16 mouse cellular contexts compared by ENCODE assay signal in genomic region chr3:32415370-32416309, GRCm38 (mm10). TPM values are rescaled to one million over a fixed set of nuclear protein-coding genes. Genes with fewer than 3 reads are reported as not detected.
DNase-seq lines count a peak whose midpoint lies in the region; ATAC-seq and TF ChIP-seq lines count a peak whose summit lies in the region.
"Had no signal": no experiment of that assay in that cellular context is flagged by ENCODE, and none has a peak within 500 bp of the region (broad histone marks: within the 10 kb centered on the region; RNA-seq: fewer than 3 reads in every experiment).

No protein-coding gene starts in this region.

- no peak for TF ChIP-seq CTCF in intestine, postnatal 0 days (IDR thresholded peaks at IDR 0.05; ENCODE audit: low read depth)

- H3K27me3 ChIP-seq in forebrain, embryonic 14.5 days (replicated peaks; ENCODE audit: control insufficient read depth, insufficient read depth, low read length): no peaks in the 10 kb centered on the region
- no peaks in the 10 kb centered on the region for H3K27me3 ChIP-seq in forebrain, embryonic 11.5 days (ENCODE audit: control insufficient read depth, insufficient read depth, low read length)
- no peaks in the 10 kb centered on the region for H3K27me3 ChIP-seq in intestine, embryonic 15.5 days (replicated peaks)
- no peaks in the 10 kb centered on the region for H3K27me3 ChIP-seq in intestine, postnatal 0 days (replicated peaks; ENCODE audit: control insufficient read depth, insufficient read depth, low read length)
- no peaks in the 10 kb centered on the region for H3K27me3 ChIP-seq in megakaryocyte, embryonic 14.5 days (replicated peaks)
- no peaks in the 10 kb centered on the region for H3K27me3 ChIP-seq in stomach, embryonic 14.5 days (ENCODE audit: control insufficient read depth, insufficient read depth, low read length)
- H3K27me3 ChIP-seq: heart, embryonic 13.5 days; liver, embryonic 12.5 days; neural tube, embryonic 13.5 days had no signal

- H3K4me2 ChIP-seq in forebrain, embryonic 14.5 days (ENCODE audit: low read length): no peak overlapping the region
- H3K4me2 ChIP-seq in forebrain, embryonic 11.5 days (ENCODE audit: low read depth, low read length, severe bottlenecking): no peak overlapping the region
- H3K4me2 ChIP-seq in intestine, embryonic 15.5 days (replicated peaks): no peak overlapping the region
- H3K4me2 ChIP-seq in intestine, postnatal 0 days (replicated peaks; ENCODE audit: low read depth): no peak overlapping the region
- no peak overlapping the region for H3K4me2 ChIP-seq in stomach, embryonic 14.5 days (replicated peaks; ENCODE audit: low read depth, low read length)
- H3K4me2 ChIP-seq: heart, embryonic 13.5 days; liver, embryonic 12.5 days; neural tube, embryonic 13.5 days had no signal

- H3K4me3 ChIP-seq in forebrain, embryonic 14.5 days (ENCODE audit: low read depth, low read length): no peak overlapping the region
- H3K4me3 ChIP-seq in forebrain, embryonic 11.5 days (ENCODE audit: low read depth, low read length): no peak overlapping the region
- H3K4me3 ChIP-seq in intestine, embryonic 15.5 days (replicated peaks): no peak overlapping the region
- no peak overlapping the region for H3K4me3 ChIP-seq in intestine, postnatal 0 days (ENCODE audit: low read depth, low read length)
- H3K4me3 ChIP-seq in megakaryocyte, embryonic 14.5 days (replicated peaks): peak overlapping the region; percentile 1
- no peak overlapping the region for H3K4me3 ChIP-seq in stomach, embryonic 14.5 days (ENCODE audit: low read depth, low read length)
- H3K4me3 ChIP-seq: heart, embryonic 13.5 days; liver, embryonic 12.5 days; neural tube, embryonic 13.5 days had no signal

- no peaks in the 10 kb centered on the region for H3K9me3 ChIP-seq in forebrain, embryonic 14.5 days (replicated peaks; ENCODE audit: control insufficient read depth, low read length)
- no peaks in the 10 kb centered on the region for H3K9me3 ChIP-seq in forebrain, embryonic 11.5 days (ENCODE audit: control insufficient read depth, low read length)
- no peaks in the 10 kb centered on the region for H3K9me3 ChIP-seq in intestine, embryonic 15.5 days
- H3K9me3 ChIP-seq in intestine, postnatal 0 days (ENCODE audit: control insufficient read depth): no peaks in the 10 kb centered on the region
- H3K9me3 ChIP-seq in megakaryocyte, embryonic 14.5 days: no peaks in the 10 kb centered on the region
- no peaks in the 10 kb centered on the region for H3K9me3 ChIP-seq in stomach, embryonic 14.5 days (ENCODE audit: control insufficient read depth, low read depth, low read length)
- H3K9me3 ChIP-seq: heart, embryonic 13.5 days; liver, embryonic 12.5 days; neural tube, embryonic 13.5 days had no signal

- peaks cover 10% of the 10 kb centered on the region; the same call in 1 of the 2 replicates for H3K4me1 ChIP-seq in forebrain, embryonic 14.5 days (ENCODE audit: control insufficient read depth, insufficient read depth, low read length)
- H3K4me1 ChIP-seq in forebrain, embryonic 11.5 days (replicated peaks; ENCODE audit: control insufficient read depth, insufficient read depth, low read length): no peaks in the 10 kb centered on the region
- peaks cover 24% of the 10 kb centered on the region for H3K4me1 ChIP-seq in intestine, embryonic 15.5 days (replicated peaks)
- H3K4me1 ChIP-seq in intestine, postnatal 0 days (replicated peaks; ENCODE audit: control insufficient read depth, insufficient read depth, low read length): peaks cover 6% of the 10 kb centered on the region
- peaks cover 60% of the 10 kb centered on the region for H3K4me1 ChIP-seq in megakaryocyte, embryonic 14.5 days
- peaks cover 29% of the 10 kb centered on the region for H3K4me1 ChIP-seq in stomach, embryonic 14.5 days (ENCODE audit: control insufficient read depth, insufficient read depth, low read length)

- 74% methylated on average over 3 of the region's 3 CpGs for WGBS in forebrain, embryonic 14.5 days
- 82% methylated on average over 3 of the region's 3 CpGs for whole genome bisulfite sequencing in forebrain, embryonic 11.5 days
- WGBS in intestine, embryonic 15.5 days: 46% methylated on average over 3 of the region's 3 CpGs
- WGBS in intestine, postnatal 0 days: 62% methylated on average over 3 of the region's 3 CpGs
- 60% methylated on average over 3 of the region's 3 CpGs for WGBS in stomach, embryonic 14.5 days

- H3K9ac ChIP-seq in forebrain, embryonic 14.5 days (ENCODE audit: low read length): no peak overlapping the region
- no peak overlapping the region for H3K9ac ChIP-seq in forebrain, embryonic 11.5 days (ENCODE audit: low read length)
- H3K9ac ChIP-seq in intestine, embryonic 15.5 days: no peak overlapping the region
- no peak overlapping the region for H3K9ac ChIP-seq in intestine, postnatal 0 days (ENCODE audit: low read depth, low read length)
- no peak overlapping the region for H3K9ac ChIP-seq in stomach, embryonic 14.5 days (replicated peaks; ENCODE audit: low read depth, low read length)
- H3K9ac ChIP-seq: heart, embryonic 13.5 days; liver, embryonic 12.5 days; neural tube, embryonic 13.5 days had no signal

- no peaks in the 10 kb centered on the region for H3K36me3 ChIP-seq in forebrain, embryonic 14.5 days (ENCODE audit: control insufficient read depth, insufficient read depth, low read length)
- no peaks in the 10 kb centered on the region for H3K36me3 ChIP-seq in forebrain, embryonic 11.5 days (ENCODE audit: control insufficient read depth, insufficient read depth, low read length)
- H3K36me3 ChIP-seq in intestine, embryonic 15.5 days: no peaks in the 10 kb centered on the region
- H3K36me3 ChIP-seq in intestine, postnatal 0 days (ENCODE audit: control insufficient read depth, insufficient read depth): no peaks in the 10 kb centered on the region
- peaks cover 3% of the 10 kb centered on the region for H3K36me3 ChIP-seq in megakaryocyte, embryonic 14.5 days (replicated peaks; ENCODE audit: low read length)
- H3K36me3 ChIP-seq in stomach, embryonic 14.5 days (ENCODE audit: control insufficient read depth, insufficient read depth, low read length): no peaks in the 10 kb centered on the region
- H3K36me3 ChIP-seq: heart, embryonic 13.5 days; liver, embryonic 12.5 days; neural tube, embryonic 13.5 days had no signal

- no peak for DNase-seq in forebrain, embryonic 14.5 days (ENCODE audit: low spot score)
- DNase-seq in forebrain, embryonic 11.5 days (ENCODE audit: low spot score): no peak
- DNase-seq in thymus, postnatal 36 days: no peak
- DNase-seq: cerebellum, adult 9-10 months; embryo, embryonic 11 days; kidney, postnatal 14 days; left cerebral cortex, postnatal 4 days; right cerebral cortex, postnatal 25 days had no signal

- peak; percentile 35; the same call in 1 of the 2 replicates for ATAC-seq in forebrain, embryonic 14.5 days
- no peak for ATAC-seq in forebrain, embryonic 11.5 days (replicated peaks; ENCODE audit: low FRiP score)
- ATAC-seq in intestine, embryonic 15.5 days: peak; percentile 38; the same call in 1 of the 2 replicates
- ATAC-seq in intestine, postnatal 0 days: no peak
- no peak for ATAC-seq in megakaryocyte, adult 5-6 weeks (ENCODE audit: poor library complexity, severe bottlenecking)
- ATAC-seq in stomach, embryonic 14.5 days (ENCODE audit: insufficient number of reproducible peaks, insufficient read depth, low FRiP score, low read depth): peak; percentile 60; the same call in 1 of the 2 replicates
- ATAC-seq: liver, embryonic 12.5 days had no signal

- H3K27ac ChIP-seq in forebrain, embryonic 14.5 days (ENCODE audit: low read depth, low read length): no peak overlapping the region
- no peak overlapping the region for H3K27ac ChIP-seq in forebrain, embryonic 11.5 days (ENCODE audit: low read depth, low read length)
- peak overlapping the region; percentile 32; the same call in 1 of the 2 replicates for H3K27ac ChIP-seq in intestine, embryonic 15.5 days
- H3K27ac ChIP-seq in intestine, postnatal 0 days (ENCODE audit: low read depth, low read length): no peak overlapping the region
- H3K27ac ChIP-seq in stomach, embryonic 14.5 days (ENCODE audit: low read length): peak overlapping the region; percentile 22; the same call in 1 of the 2 replicates
- H3K27ac ChIP-seq: heart, embryonic 13.5 days; liver, embryonic 12.5 days; neural tube, embryonic 13.5 days had no signal

RNA-seq across cellular contexts. Expression of gene Pik3ca, which starts 18.2 kb away (rescaled TPM):
- polyA plus RNA-seq in forebrain, embryonic 14.5 days (2014; fragmentation: Nextera tagmentation; extraction: Ambion mirVana): 17.7 and 18.7 TPM in 2 replicates
- 14.2 and 16.1 TPM in 2 replicates for polyA plus RNA-seq in forebrain, embryonic 11.5 days (2014; fragmentation: Nextera tagmentation; extraction: Ambion mirVana)
- 7.9 and 10.9 TPM in 2 replicates for polyA plus RNA-seq in intestine, embryonic 15.5 days (2015; fragmentation: Nextera tagmentation; extraction: Ambion mirVana)
- 5.9 and 7.0 TPM in 2 replicates for polyA plus RNA-seq in intestine, postnatal 0 days (2015; fragmentation: Nextera tagmentation; extraction: Ambion mirVana)
- 0.64 and 0.81 TPM in 2 replicates for polyA plus RNA-seq in megakaryocyte, embryonic 14.5 days (2012; ENCODE audit: insufficient read depth, low replicate concordance)
- total RNA-seq in megakaryocyte, adult 5-6 weeks (2015): 23.5 and 25.0 TPM in 2 replicates
- 31.1 and 32.4 TPM in 2 replicates for total RNA-seq in megakaryocyte, adult 5-6 weeks (2017)
- polyA plus RNA-seq in stomach, embryonic 14.5 days (2014; fragmentation: Nextera tagmentation; extraction: Ambion mirVana): 14.4 and 23.1 TPM in 2 replicates

RNA-seq across cellular contexts. Expression of gene Zmat3, which starts 49.8 kb away (rescaled TPM):
- polyA plus RNA-seq in forebrain, embryonic 14.5 days (2014; fragmentation: Nextera tagmentation; extraction: Ambion mirVana): 6.8 and 7.2 TPM in 2 replicates
- 10.8 and 11.5 TPM in 2 replicates for polyA plus RNA-seq in forebrain, embryonic 11.5 days (2014; fragmentation: Nextera tagmentation; extraction: Ambion mirVana)
- polyA plus RNA-seq in intestine, embryonic 15.5 days (2015; fragmentation: Nextera tagmentation; extraction: Ambion mirVana): 3.6 and 4.2 TPM in 2 replicates
- 2.8 and 3.1 TPM in 2 replicates for polyA plus RNA-seq in intestine, postnatal 0 days (2015; fragmentation: Nextera tagmentation; extraction: Ambion mirVana)
- 4.0 and 5.0 TPM in 2 replicates for polyA plus RNA-seq in megakaryocyte, embryonic 14.5 days (2012; ENCODE audit: insufficient read depth, low replicate concordance)
- total RNA-seq in megakaryocyte, adult 5-6 weeks (2015): 2.3 and 2.4 TPM in 2 replicates
- total RNA-seq in megakaryocyte, adult 5-6 weeks (2017): 0.53 and 0.77 TPM in 2 replicates
- polyA plus RNA-seq in stomach, embryonic 14.5 days (2014; fragmentation: Nextera tagmentation; extraction: Ambion mirVana): 10.1 and 10.6 TPM in 2 replicates

Comparison
In these comparisons a context has a peak if more than half of its experiments do, and no peak if none do; other contexts are left out.
1. ATAC-seq: peak in forebrain, embryonic 14.5 days (single experiment), intestine, embryonic 15.5 days (single experiment) and stomach, embryonic 14.5 days (single experiment); none in forebrain, embryonic 11.5 days (single experiment), intestine, postnatal 0 days (single experiment) and megakaryocyte, adult 5-6 weeks (single experiment).
2. H3K27ac ChIP-seq: peak in intestine, embryonic 15.5 days (single experiment) and stomach, embryonic 14.5 days (single experiment); none in forebrain, embryonic 14.5 days (single experiment), forebrain, embryonic 11.5 days (single experiment) and intestine, postnatal 0 days (single experiment).